Mouse (Mus musculus): ENCODE measurements around the gene Slc25a13. TPM values are rescaled to one million over a fixed set of nuclear protein-coding genes. Genes with fewer than 3 reads are reported as not detected.

Slc25a13 gene
- polyA plus RNA-seq, 1 experiment from 2014 or later = 35.8 TPM

DNA sequence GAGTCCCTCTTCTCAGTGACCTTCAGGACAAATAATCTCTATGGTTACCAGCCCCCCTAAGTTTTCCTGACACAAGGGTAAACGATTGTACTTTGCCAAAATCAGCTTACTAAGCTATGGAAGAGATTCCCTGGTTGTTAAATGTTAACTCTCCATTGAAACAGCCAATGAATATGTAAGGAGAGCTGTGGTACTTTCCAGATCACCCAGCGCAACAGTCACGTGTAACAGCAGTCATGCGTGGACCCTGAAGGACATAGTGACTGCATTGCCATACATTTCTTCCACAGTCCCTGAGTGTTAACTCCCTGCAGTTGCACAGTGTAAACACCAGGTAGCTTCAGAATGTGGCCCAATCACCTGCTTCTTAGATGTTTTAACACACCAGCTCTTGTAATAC, 82.0 kb downstream of the Slc25a13 start:
- Histone ChIP-seq H3K4me1 (no peaks in the 10 kb centered on the region), H3K27ac (no peak overlapping the region), H3K4me2 (no peak overlapping the region), H3K27me3 (replicated peaks) (no peaks in the 10 kb centered on the region), H3K9me3 (no peaks in the 10 kb centered on the region), H3K9ac (no peak overlapping the region), H3K36me3 (no peaks in the 10 kb centered on the region), H3K4me3 (replicated peaks) (no peak overlapping the region)
- ATAC-seq (ENCODE audit: insufficient read depth, low FRiP score, low read depth) = no peak
- 87% methylated on average over 4 of the region's 4 CpGs for WGBS

DNA sequence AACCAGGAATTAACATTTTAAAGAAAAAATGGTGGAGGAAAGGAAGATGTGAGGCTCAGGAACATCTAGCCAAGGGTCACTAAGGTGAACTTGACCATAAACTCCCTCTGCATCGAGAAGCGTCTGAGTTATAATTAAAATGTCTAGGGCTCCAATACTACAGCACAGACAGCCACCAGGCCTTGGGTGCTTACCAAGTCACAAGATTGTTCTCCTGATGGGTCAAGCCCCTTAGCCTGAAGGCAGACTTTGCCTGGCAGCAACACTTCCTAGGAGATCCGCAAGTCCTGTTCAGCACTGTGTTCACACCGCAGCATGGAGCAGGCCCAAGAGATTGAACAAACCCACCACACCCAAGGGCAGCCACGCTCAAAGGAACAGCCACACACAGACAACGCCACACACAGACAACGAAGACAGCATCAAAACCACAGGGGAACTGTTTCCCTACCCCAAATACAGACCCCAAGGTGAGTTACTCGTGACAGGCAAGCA, 83.4 kb downstream of the Slc25a13 start:
- H3K36me3 ChIP-seq = no peaks in the 10 kb centered on the region
- no peak overlapping the region for H3K27ac ChIP-seq
- no peaks in the 10 kb centered on the region for H3K4me1 ChIP-seq
- H3K9ac ChIP-seq = no peak overlapping the region
- H3K27me3 ChIP-seq (replicated peaks) = no peaks in the 10 kb centered on the region
- WGBS = 91% methylated on average over 8 of the region's 8 CpGs
- H3K9me3 ChIP-seq = no peaks in the 10 kb centered on the region
- H3K4me2 ChIP-seq = no peak overlapping the region
- ATAC-seq (ENCODE audit: insufficient read depth, low FRiP score, low read depth) = no peak
- no peak overlapping the region for H3K4me3 ChIP-seq (replicated peaks)

DNA sequence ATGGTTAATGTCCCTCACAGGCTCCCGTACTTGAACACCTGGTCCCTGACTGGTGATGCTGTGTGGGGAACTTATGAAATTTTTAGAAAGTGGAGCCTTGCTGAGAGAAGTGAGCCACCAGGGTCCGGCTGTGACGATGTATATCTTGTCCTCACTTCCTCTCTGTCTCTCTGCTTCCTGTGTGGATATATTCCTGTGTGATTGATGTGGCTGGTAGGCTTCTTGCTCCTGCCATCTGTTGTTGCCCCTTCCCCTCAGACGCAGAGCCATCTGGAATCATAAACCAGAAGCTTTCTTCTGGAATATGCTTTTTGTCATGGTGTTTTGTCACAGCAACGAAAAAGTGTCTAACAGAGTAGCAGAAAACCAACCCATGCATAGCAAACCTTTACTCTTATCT, 84.9 kb downstream of the Slc25a13 start:
- Histone ChIP-seq H3K4me3 (replicated peaks) (no peak overlapping the region), H3K4me1 (no peaks in the 10 kb centered on the region), H3K4me2 (no peak overlapping the region), H3K9ac (no peak overlapping the region), H3K36me3 (no peaks in the 10 kb centered on the region), H3K27me3 (replicated peaks) (no peaks in the 10 kb centered on the region), H3K9me3 (no peaks in the 10 kb centered on the region), H3K27ac (no peak overlapping the region)
- 57% methylated on average over 5 of the region's 5 CpGs for WGBS
- ATAC-seq (ENCODE audit: insufficient read depth, low FRiP score, low read depth) = no peak

DNA sequence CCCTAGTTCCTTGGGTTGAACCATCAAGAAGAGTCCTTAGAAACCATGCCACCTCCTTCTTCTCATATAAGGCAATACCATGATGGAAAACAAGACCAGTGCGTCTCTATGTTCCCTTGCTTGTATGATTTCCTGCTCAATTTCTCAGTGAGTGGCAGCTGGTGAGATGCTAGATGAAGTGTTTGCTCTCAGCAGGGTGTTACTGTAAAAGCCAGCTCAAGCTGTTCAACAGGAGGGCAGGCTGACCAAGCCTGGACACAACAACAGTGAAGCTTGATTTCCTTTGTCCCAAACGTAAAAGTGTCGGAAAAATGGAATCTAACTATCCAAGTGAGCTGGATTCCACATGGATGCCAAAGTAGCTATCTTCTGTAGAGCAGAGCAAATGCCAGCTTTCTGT, 91.4 kb downstream of the Slc25a13 start:
- H3K36me3 ChIP-seq = no peaks in the 10 kb centered on the region
- no peak overlapping the region for H3K4me2 ChIP-seq
- H3K4me1 ChIP-seq = no peaks in the 10 kb centered on the region
- no peak overlapping the region for H3K4me3 ChIP-seq (replicated peaks)
- H3K9ac ChIP-seq = no peak overlapping the region
- WGBS = 90% methylated on average over 3 of the region's 3 CpGs
- no peaks in the 10 kb centered on the region for H3K27me3 ChIP-seq (replicated peaks)
- ATAC-seq (ENCODE audit: insufficient read depth, low FRiP score, low read depth) = no peak
- no peak overlapping the region for H3K27ac ChIP-seq
- no peaks in the 10 kb centered on the region for H3K9me3 ChIP-seq

DNA sequence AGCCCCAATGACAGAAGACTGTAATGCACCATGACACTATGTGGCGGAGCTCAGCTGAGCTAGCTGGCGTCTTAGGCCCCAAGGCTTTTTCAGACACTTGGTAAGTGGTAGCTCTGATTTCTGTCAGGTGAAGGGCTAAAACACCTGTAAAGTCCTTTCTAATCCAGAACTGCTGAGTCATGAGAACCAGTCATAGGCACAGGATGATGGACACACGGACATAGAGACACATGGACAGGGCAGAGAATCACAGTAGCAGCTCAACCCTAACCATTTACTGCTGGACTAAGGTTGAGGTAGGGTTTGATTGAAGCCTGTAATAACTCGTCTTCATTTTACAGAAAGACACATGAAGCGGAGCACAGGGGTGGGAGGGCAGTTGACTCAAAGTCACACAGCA, 95.1 kb downstream of the Slc25a13 start:
- no peaks in the 10 kb centered on the region for H3K4me1 ChIP-seq
- H3K27me3 ChIP-seq (replicated peaks) = no peaks in the 10 kb centered on the region
- no peak overlapping the region for H3K9ac ChIP-seq
- no peak overlapping the region for H3K4me2 ChIP-seq
- H3K4me3 ChIP-seq (replicated peaks) = no peak overlapping the region
- no peak overlapping the region for H3K27ac ChIP-seq
- no peaks in the 10 kb centered on the region for H3K36me3 ChIP-seq
- no peaks in the 10 kb centered on the region for H3K9me3 ChIP-seq
- no peak for ATAC-seq (ENCODE audit: insufficient read depth, low FRiP score, low read depth)
- WGBS = 93% methylated on average over 5 of the region's 5 CpGs

DNA sequence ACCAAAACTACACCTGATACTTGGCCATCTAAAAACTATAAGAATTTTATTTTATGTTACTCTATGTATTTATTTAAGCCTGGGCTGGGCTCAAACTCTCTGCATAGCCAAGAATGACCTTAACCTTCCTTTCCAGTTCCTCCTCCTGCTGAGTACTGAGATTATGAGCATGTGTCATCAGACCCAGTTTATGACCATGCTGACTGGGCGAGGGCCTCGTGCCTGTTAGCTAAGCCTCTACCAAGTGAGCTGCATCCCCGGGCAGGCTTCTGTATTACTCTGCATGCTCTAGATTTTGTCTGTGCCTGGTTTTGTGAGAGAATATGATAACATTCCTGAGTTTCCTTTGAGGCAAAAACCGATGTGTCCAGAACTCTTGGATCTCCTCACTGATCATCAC, 96.1 kb downstream of the Slc25a13 start:
- no peak for ATAC-seq (ENCODE audit: insufficient read depth, low FRiP score, low read depth)
- 83% methylated on average over 4 of the region's 4 CpGs for WGBS
- no peaks in the 10 kb centered on the region for H3K4me1 ChIP-seq

DNA sequence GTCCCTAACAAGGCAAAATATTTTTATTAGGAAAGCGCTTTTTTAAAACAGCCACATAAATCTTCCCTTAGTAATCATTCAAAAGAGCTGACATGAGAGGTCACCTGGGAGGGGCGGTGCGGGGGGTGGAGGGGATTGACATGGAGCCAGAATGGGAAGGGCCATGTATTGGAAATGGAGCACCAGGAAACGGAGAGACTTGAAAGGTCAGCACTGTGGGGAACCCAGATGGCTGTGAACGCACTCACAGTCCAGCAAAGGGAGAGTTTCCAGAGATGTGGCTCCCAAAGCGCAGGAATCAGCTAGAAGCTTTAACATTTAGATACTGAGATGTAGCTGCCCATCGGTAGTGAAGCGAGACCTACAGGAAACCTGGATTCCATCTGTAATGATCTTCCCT, 101.2 kb downstream of the Slc25a13 start:
- WGBS = 80% methylated on average over 8 of the region's 8 CpGs
- Histone ChIP-seq H3K27me3 (replicated peaks) (no peaks in the 10 kb centered on the region), H3K4me1 (no peaks in the 10 kb centered on the region), H3K4me3 (replicated peaks) (no peak overlapping the region), H3K9me3 (no peaks in the 10 kb centered on the region), H3K4me2 (no peak overlapping the region), H3K9ac (no peak overlapping the region), H3K27ac (no peak overlapping the region), H3K36me3 (no peaks in the 10 kb centered on the region)
- ATAC-seq (ENCODE audit: insufficient read depth, low FRiP score, low read depth) = no peak

More for the DNA sequence above, 96.1 kb downstream of the Slc25a13 start:
- no peaks in the 10 kb centered on the region for H3K9me3 ChIP-seq
- H3K36me3 ChIP-seq = no peaks in the 10 kb centered on the region
- no peak overlapping the region for H3K4me2 ChIP-seq
- no peak overlapping the region for H3K9ac ChIP-seq
- no peaks in the 10 kb centered on the region for H3K27me3 ChIP-seq (replicated peaks)
- no peak overlapping the region for H3K27ac ChIP-seq
- H3K4me3 ChIP-seq (replicated peaks) = no peak overlapping the region

DNA sequence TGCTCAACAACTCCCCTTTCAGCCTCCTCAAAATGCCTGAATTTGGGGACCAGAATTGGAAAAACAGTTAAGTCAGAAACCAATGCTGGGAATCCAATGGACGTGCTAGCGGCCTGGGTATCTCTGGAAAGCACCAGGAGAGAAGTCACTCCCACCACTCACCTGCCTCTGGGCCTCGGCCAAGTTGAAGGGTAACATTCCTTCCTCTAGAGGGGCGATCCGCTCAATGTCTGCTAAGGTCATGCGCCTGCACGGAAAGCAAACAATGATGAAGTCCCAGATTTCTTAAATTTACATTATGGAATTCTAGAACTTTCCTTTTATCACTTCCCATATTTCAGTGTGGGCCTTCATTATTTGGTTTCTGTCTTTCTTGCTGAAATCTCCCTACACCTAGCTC, 103.2 kb downstream of the Slc25a13 start:
- 77% methylated on average over 7 of the region's 7 CpGs for WGBS
- H3K9me3 ChIP-seq = no peaks in the 10 kb centered on the region
- H3K36me3 ChIP-seq = no peaks in the 10 kb centered on the region
- no peak overlapping the region for H3K4me2 ChIP-seq
- H3K27me3 ChIP-seq (replicated peaks) = no peaks in the 10 kb centered on the region
- H3K27ac ChIP-seq = no peak overlapping the region
- H3K9ac ChIP-seq = no peak overlapping the region
- H3K4me1 ChIP-seq = no peaks in the 10 kb centered on the region
- no peak overlapping the region for H3K4me3 ChIP-seq (replicated peaks)
- no peak for ATAC-seq (ENCODE audit: insufficient read depth, low FRiP score, low read depth)

DNA sequence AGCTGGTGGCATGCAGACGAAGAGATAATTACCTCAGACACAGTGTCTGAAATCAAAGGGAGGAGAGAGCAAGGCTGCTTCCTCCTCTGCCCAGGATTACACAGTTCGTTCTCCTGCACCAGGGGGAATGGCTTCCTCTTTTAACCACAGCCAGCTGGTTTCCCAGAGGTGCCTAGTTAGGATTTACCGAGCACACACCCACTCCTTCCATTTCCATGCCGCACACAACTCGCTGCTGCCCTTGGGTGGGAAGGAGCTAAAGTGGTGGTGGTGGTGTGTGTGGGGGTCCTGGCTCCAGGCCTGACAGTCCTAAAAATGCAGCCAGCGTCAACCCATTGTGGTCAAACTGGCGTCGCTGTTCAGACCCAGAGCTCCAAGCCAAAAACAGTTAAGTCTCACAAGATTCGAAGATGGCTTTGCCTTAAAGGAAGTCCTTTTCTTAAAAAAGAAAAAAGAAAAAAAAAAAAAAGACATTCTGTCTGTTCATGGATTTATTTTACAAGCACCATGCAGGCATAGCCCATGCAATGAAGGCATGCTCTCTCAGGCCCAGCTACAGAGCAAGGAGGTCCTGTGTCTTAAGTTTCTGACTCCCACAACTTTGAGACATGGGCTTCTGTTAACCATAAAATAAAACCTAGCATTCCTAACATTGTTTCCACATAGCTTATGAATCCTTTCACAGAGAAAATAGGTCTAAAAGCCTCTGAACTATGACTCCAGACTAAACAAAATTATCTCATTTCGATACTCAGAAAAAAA, 104.0 kb downstream of the Slc25a13 start:
- no peaks in the 10 kb centered on the region for H3K36me3 ChIP-seq
- no peak overlapping the region for H3K27ac ChIP-seq
- no peak for ATAC-seq (ENCODE audit: insufficient read depth, low FRiP score, low read depth)
- H3K27me3 ChIP-seq (replicated peaks) = no peaks in the 10 kb centered on the region
- H3K4me3 ChIP-seq (replicated peaks) = no peak overlapping the region
- WGBS = 68% methylated on average over 10 of the region's 10 CpGs
- H3K4me2 ChIP-seq = no peak overlapping the region
- no peak overlapping the region for H3K9ac ChIP-seq
- H3K4me1 ChIP-seq = no peaks in the 10 kb centered on the region
- H3K9me3 ChIP-seq = no peaks in the 10 kb centered on the region

DNA sequence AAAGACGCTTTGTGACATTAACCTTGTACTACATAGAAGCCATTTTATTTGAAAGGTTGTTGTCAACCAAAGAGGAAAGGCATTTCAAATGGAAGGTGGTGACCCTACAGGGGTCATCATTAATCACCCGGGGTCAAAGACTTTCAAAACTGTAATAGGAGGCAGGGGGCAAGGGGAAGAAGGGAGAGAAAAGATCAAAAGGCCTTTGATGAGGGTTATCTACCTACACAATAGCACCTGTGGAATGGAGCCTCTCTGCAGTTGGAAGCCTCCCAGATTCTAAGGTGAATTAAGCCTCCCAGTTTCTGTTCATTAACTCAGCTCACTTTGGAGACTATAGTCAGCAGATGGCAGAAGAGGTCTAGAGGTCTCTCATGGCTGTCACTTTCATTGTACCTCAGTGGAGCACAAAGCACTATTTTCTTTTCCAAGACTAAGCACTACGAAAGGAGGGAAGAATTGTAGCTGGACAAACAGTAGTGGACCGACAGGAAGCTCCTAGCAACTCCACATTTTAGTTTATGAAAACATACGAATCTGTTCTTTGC, 109.5 kb downstream of the Slc25a13 start:
- H3K9ac ChIP-seq = no peak overlapping the region
- no peak overlapping the region for H3K27ac ChIP-seq
- no peaks in the 10 kb centered on the region for H3K4me1 ChIP-seq
- no peak overlapping the region for H3K4me3 ChIP-seq (replicated peaks)
- no peaks in the 10 kb centered on the region for H3K36me3 ChIP-seq
- ATAC-seq (ENCODE audit: insufficient read depth, low FRiP score, low read depth) = no peak
- no peaks in the 10 kb centered on the region for H3K9me3 ChIP-seq
- 65% methylated on average over 5 of the region's 5 CpGs for WGBS
- H3K4me2 ChIP-seq = no peak overlapping the region
- H3K27me3 ChIP-seq (replicated peaks) = no peaks in the 10 kb centered on the region

DNA sequence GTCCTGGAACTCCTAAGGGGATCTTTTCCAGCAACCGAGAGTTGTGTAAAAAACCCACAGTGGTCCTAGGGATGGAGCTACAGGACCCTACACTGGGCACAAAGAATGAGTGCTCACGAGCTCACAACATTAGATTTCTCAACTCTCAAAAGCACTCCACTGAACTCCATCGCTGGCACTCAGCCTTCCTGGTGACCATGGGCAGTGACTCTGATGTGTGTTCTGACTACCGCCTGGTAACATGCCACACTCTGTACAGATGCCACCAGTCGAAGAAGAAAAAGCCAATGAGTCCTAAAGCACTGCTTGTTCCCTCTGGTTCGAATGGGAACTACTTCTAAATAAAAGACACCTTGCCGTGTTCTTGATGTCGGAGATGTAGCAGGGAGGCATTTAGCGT, 111.4 kb downstream of the Slc25a13 start:
- no peaks in the 10 kb centered on the region for H3K4me1 ChIP-seq
- no peaks in the 10 kb centered on the region for H3K36me3 ChIP-seq
- no peaks in the 10 kb centered on the region for H3K27me3 ChIP-seq (replicated peaks)
- ATAC-seq (ENCODE audit: insufficient read depth, low FRiP score, low read depth) = no peak
- no peak overlapping the region for H3K4me2 ChIP-seq
- no peak overlapping the region for H3K4me3 ChIP-seq (replicated peaks)
- WGBS = 92% methylated on average over 9 of the region's 9 CpGs
- no peaks in the 10 kb centered on the region for H3K9me3 ChIP-seq
- H3K27ac ChIP-seq = no peak overlapping the region
- no peak overlapping the region for H3K9ac ChIP-seq

DNA sequence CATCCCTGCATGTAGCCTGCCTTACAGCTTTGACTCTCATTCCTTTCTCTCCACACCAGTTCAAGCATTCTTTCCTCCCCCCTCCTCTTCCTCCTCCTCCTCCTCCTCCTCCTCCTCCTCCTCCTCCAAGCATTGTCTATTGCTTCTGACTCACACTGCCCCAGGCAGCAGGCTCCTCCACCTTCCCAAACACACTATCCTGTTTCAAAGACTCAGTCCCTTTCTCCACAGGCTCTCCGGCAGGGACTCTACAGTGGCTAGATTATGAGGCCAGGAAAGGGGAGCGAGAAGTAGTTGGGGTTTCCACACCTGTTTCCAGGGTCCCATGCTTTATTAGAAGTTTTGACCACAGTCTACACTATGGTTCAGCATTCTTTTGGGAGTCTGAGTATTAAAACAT, 113.5 kb downstream of the Slc25a13 start:
- no peak overlapping the region for H3K4me3 ChIP-seq (replicated peaks)
- no peaks in the 10 kb centered on the region for H3K36me3 ChIP-seq
- no peaks in the 10 kb centered on the region for H3K27me3 ChIP-seq (replicated peaks)
- no peaks in the 10 kb centered on the region for H3K4me1 ChIP-seq
- H3K9me3 ChIP-seq = no peaks in the 10 kb centered on the region
- no peak for ATAC-seq (ENCODE audit: insufficient read depth, low FRiP score, low read depth)
- no peak overlapping the region for H3K9ac ChIP-seq
- H3K27ac ChIP-seq = no peak overlapping the region
- H3K4me2 ChIP-seq = no peak overlapping the region
- WGBS = 73% methylated on average over 2 of the region's 2 CpGs

Data from stomach, embryonic 15.5 days (tissue).